Mouse (Mus musculus): ENCODE data around the gene Rad52. TPM values are rescaled to one million over a fixed set of nuclear protein-coding genes. Genes with fewer than 3 reads are reported as not detected.

The Rad52 gene
- total RNA-seq, 2 experiments from 2014 or later, result 27.4 to 31.5 TPM

Other genes with a start within 250 kb of the Rad52 start
- 10 to 100 TPM; 89.8 to 89.9 TPM for gene Erc1, start 54.5 kb upstream of the Rad52 start, total RNA-seq (2021)
- 100 to 1,000 TPM; 145 to 157 TPM for gene Wnk1, start 136.0 kb downstream of the Rad52 start, total RNA-seq (2021)
- under 1 TPM; 0.59 to 0.68 TPM for gene Ninj2, start 190.7 kb downstream of the Rad52 start, total RNA-seq (2021)

Data from left cerebral cortex, postnatal 14 days (tissue).